Mouse (Mus musculus) E14TG2a.4 (cell line): Measurements from ENCODE around the gene Pde4dip.

ENCODE experiments used
- CTCF ChIP-seq: conservative IDR thresholded peaks from 2 replicates; pipeline ENCODE4 v1.5.1; 2014; ENCODE audit warnings: low read length
- POU5F1 ChIP-seq: IDR thresholded peaks from 2 replicates; pipeline ENCODE4 v1.6.1; 2014; ENCODE audit warnings: low read length, borderline replicate concordance

DNA sequence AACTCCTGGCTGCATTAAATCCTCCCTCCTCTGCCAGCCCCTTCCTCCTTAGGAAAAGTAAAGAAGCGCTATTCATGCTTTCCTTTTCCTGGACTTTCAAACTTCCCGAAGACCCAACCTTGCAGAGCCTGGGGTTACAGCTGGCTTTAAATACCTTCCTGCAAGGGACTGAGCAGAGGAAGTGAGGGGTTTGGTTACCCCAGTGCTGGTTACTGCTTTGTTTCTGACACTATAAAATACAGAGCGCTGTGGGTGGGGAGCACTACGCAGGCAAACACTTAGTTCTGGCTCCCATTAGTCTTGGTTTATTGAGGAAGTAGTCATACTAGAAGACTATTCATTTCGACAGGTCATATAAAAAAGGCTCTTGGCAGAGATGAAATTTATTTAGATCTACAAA is 128.7 kb downstream of the Pde4dip start:
- TF ChIP-seq CTCF (no peak), POU5F1 (no peak)
